Mouse (Mus musculus) cortical plate, adult 2 months (tissue): ENCODE measurements around the gene Tmprss11b. TPM values are rescaled to one million over a fixed set of nuclear protein-coding genes. Genes with fewer than 3 reads are reported as not detected.
"Not testable (repeated sequence)": the region's sequence is repeated elsewhere in the genome, so short reads cannot be mapped to it uniquely, and the experiment has no call there.

Experiments
- H3K27ac ChIP-seq: fragments of 200-500 bp; 2 replicates; pipeline ENCODE4 v1.5.1; 2012; ENCODE audit warnings: low read length, control low read depth, inconsistent platforms; ENCODE audit not compliant: insufficient read depth
- H3K4me1 ChIP-seq: fragments of 200-500 bp; 2 replicates; pipeline ENCODE4 v1.6.1; 2011; ENCODE audit warnings: low read length; ENCODE audit not compliant: control insufficient read depth, insufficient read depth
- H3K4me3 ChIP-seq: fragments of 200-500 bp; 2 replicates; pipeline ENCODE4 v1.5.1; 2011; ENCODE audit warnings: mild to moderate bottlenecking, low read length, control low read depth; ENCODE audit not compliant: insufficient read depth
- CTCF ChIP-seq: fragments of 200-500 bp; IDR thresholded peaks from 2 replicates; pipeline ENCODE4 v1.5.1; 2011; ENCODE audit warnings: mild to moderate bottlenecking, control low read depth, low read length; ENCODE audit not compliant: insufficient read depth; ENCODE audit errors: extremely low read depth
- POLR2A ChIP-seq: fragments of 200-500 bp; IDR thresholded peaks from 2 replicates; pipeline ENCODE4 v1.6.1; 2011; ENCODE audit warnings: mild to moderate bottlenecking, low read length, control low read depth; ENCODE audit not compliant: insufficient read depth; ENCODE audit errors: extremely low read depth
- polyA plus RNA-seq: library from polyadenylated mRNA; depleted of rRNA; stranded (reverse); fragments of >200 nt; gene quantifications from 2 replicates; pipeline ENCODE4 v1.2.3, GENCODE M21; 2012; rRNA removed

The Tmprss11b gene
- polyA plus RNA-seq, result not detected in 2 replicates

- H3K4me1 ChIP-seq, result no peaks in the 10 kb centered on the region
- no peak within 1 kb of the TSS for H3K27ac ChIP-seq
- H3K4me3 ChIP-seq, result no peak within 1 kb of the TSS
- TF ChIP-seq POLR2A (no peak), CTCF (no peak)
Observed at GRCm38 (mm10) chr5:86676262-86676661, at the start of gene Tmprss11b. Gene Tmprss11b, minus strand, starts transcription at chr5:86676362.

DNA sequence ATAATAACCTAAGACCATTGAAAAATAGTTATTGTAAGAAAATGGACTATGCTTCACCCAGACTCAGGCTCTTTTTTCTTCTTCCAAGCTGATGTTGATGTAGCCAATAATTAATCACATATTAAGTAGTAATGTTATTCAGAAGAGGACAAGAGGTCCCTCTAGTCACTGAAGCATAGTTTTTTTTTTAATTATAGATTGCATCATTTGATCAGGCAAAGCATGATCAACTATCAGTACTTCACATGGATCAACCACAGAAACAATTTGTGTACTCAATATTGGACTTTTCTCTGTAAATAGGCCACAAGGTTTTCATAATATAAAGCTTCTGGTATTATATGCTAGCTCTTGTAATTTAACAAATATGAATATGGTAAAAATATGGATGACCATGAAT is 48.9 kb upstream of the Tmprss11b start:
- no peak for TF ChIP-seq POLR2A
- no peak for TF ChIP-seq CTCF
- Histone ChIP-seq H3K4me1 (no peaks in the 10 kb centered on the region), H3K27ac (no peak overlapping the region), H3K4me3 (no peak overlapping the region)

DNA sequence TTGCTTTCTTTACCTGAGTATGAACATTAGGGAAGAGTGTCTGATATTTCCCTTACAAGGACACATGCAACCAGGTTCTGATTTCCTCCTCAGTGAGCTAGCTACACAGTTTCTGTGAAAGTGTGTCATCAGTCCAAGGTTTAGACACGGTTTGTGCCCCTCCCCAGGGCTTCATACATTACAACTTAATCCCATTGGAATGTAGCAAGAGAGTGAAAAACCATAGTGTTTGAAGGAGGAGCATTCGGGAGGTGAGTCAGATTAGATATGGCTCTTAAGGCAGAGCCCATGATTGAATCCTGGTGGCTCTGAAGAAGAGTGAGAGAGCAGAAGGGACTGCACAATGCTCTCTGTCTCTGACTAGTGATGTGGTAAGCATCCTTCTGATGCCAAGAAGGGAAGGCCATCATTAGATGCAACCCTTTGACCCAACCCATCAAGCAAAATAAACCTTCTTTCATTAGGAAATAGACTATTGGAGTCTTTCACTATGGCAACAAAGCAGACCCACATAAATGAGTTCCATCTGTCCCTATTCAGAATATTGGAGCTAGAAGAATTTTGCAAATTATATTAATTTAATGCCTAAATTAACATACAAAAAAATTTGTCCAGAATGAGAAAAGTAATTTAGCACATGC is 46.8 kb upstream of the Tmprss11b start:
- no peak for TF ChIP-seq CTCF
- no peak for TF ChIP-seq POLR2A

GRCm38 (mm10) chr5:86714967-86715366 is 38.8 kb upstream of the Tmprss11b start:
- Histone ChIP-seq H3K27ac (no peak overlapping the region), H3K4me1 (no peaks in the 10 kb centered on the region), H3K4me3 (no peak overlapping the region)
- no peak for TF ChIP-seq POLR2A
- no peak for TF ChIP-seq CTCF

More for the DNA sequence above, 46.8 kb upstream of the Tmprss11b start:
- Histone ChIP-seq H3K4me1 (no peaks in the 10 kb centered on the region), H3K27ac (no peak overlapping the region), H3K4me3 (no peak overlapping the region)

GRCm38 (mm10) chr5:86704923-86705322 is 28.8 kb upstream of the Tmprss11b start:
- Histone ChIP-seq H3K4me1 (no peaks in the 10 kb centered on the region), H3K27ac (no peak overlapping the region), H3K4me3 (no peak overlapping the region)
- TF ChIP-seq CTCF, result no peak
- no peak for TF ChIP-seq POLR2A

- Histone ChIP-seq H3K4me1 (no peaks in the 10 kb centered on the region), H3K27ac (no peak overlapping the region), H3K4me3 (no peak overlapping the region)
- peak; percentile 70 for TF ChIP-seq CTCF
- TF ChIP-seq POLR2A, result no peak
Observed at GRCm38 (mm10) chr5:86684667-86685066, 8.5 kb upstream of the Tmprss11b start.

GRCm38 (mm10) chr5:86649185-86649584 is 27.0 kb downstream of the Tmprss11b start:
- not testable (repeated sequence) for H3K4me1 ChIP-seq, H3K4me3 ChIP-seq

DNA sequence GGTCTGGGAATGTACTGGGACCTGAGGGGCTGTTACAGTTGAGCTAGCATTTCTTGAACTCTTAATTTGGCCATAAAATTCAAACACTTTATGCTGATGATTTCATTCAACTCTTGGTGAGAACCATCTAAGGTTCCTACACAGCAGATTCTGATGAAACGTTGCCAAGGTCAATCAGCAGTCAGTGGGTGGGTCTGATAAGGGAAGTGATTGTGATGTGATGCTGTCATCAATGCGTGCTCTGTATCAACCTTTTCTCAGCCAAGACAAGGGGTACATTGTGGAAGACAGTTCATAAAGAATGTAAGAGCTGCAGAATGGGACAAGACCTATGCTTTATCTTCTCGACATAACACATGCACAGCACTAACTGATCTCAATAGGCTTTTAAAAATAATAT is 35.4 kb downstream of the Tmprss11b start:
- H3K4me3 ChIP-seq, result no peak overlapping the region
- no peak overlapping the region for H3K27ac ChIP-seq
- TF ChIP-seq POLR2A, result no peak
- no peak for TF ChIP-seq CTCF
- no peaks in the 10 kb centered on the region for H3K4me1 ChIP-seq

More at GRCm38 (mm10) chr5:86649185-86649584, 27.0 kb downstream of the Tmprss11b start:
- not testable (repeated sequence) for H3K27ac ChIP-seq

GRCm38 (mm10) chr5:86632324-86632723 is 43.8 kb downstream of the Tmprss11b start, which contains the start of gene Tmprss11f:
Gene Tmprss11f, minus strand, starts transcription at chr5:86632424.
- H3K4me1 ChIP-seq, result no peaks in the 10 kb centered on the region
- no peak within 1 kb of the TSS for H3K4me3 ChIP-seq
- TF ChIP-seq POLR2A (no peak), CTCF (no peak)
- no peak within 1 kb of the TSS for H3K27ac ChIP-seq

GRCm38 (mm10) chr5:86630700-86631099 is 45.5 kb downstream of the Tmprss11b start:
- H3K4me1 ChIP-seq, result no peaks in the 10 kb centered on the region
- TF ChIP-seq CTCF, result no peak
- TF ChIP-seq POLR2A, result no peak
- no peak overlapping the region for H3K27ac ChIP-seq
- H3K4me3 ChIP-seq, result no peak overlapping the region
